Mouse (Mus musculus) yolk sac, embryonic 10.5 days (tissue): ENCODE data around the gene Nup85.
A peak's percentile ranks its signal among the peaks of the same experiment; 100 is the strongest.

Experiments
- DNase-seq: peaks from one replicate; pipeline ENCODE4 v3.0.0-alpha.2; 2017; ENCODE audit warnings: low spot score

The Nup85 gene

DNA sequence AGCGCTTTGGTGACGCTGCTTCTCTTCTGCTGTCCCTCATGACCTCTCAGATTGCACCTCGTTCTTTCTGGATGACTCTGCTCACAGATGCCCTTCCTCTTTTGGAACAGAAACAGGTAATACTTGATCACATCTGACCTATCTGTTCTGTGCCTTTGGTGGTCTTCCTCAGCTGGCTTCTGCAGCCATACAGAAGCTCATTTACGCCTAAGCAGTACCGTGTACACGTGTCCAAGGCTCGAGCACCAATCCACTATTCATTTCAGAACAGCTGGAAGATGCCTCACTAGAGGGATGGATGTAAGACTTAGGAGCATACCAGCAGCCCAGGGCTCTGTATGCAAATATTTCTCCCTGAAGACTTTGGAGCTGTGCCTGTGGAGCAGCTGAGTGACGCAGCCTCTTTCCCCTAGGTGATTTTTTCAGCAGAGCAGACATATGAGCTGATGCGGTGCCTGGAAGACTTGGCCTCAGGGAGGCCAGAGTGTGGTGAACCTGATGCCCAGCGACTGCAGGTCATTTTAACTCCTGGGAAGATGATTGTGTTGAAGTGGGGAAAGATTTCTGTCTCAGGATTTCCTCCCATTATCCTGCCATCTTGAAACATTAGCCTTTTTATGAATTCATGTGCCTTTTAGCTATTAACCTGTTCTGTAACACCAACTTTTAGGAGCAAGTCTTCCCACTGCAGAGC, 18.8 kb downstream of the Nup85 start:
- DNase-seq: no peak

GRCm38 (mm10) chr11:115584376-115585073, 20.3 kb downstream of the Nup85 start:
- DNase-seq: no peak

DNA sequence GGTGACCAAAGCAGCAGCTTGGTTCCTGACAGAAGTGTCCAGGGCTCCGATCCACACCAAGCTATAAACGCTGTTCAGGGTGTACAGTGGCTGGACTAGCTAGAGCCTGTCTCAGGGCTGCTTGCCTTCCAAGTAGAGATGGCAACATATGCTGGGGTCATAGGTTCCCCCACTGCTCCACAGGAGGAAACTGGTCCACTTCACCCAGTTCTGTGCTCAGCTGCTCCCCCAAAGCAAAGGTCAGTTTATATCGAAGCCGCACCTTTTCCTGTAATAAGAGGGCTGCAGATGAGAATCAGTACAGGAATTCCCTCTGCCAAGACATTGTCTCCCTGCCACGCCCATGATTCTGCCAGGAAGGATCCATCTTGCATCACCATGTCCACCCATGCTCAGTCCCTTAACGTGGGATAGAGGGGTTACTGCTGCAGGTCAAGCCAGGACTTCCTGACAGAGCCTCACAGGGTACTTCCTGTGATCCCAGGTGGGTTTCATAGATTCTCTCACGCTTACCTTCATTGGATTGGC, 21.4 kb downstream of the Nup85 start:
- DNase-seq: no peak

DNA sequence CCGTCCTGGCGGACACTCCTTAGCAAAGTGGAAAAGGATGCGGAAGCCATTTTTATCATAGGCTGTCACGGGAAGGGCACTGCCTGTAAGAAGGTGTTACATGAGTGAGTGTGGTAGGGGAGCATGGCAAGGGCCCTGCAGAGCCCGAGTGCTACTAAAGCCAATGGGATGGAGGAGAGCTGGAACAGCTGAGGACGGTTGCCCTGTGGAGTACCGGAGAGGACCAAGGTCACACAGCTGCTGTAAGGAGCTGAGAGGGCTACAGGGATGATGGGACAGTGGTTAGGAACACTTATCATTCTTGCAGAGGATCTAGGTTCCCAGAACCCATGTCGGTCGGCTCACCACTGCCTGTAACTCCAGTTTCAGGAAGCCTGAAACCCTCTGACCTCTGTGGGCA, 22.2 kb downstream of the Nup85 start:
- DNase-seq: no peak

DNA sequence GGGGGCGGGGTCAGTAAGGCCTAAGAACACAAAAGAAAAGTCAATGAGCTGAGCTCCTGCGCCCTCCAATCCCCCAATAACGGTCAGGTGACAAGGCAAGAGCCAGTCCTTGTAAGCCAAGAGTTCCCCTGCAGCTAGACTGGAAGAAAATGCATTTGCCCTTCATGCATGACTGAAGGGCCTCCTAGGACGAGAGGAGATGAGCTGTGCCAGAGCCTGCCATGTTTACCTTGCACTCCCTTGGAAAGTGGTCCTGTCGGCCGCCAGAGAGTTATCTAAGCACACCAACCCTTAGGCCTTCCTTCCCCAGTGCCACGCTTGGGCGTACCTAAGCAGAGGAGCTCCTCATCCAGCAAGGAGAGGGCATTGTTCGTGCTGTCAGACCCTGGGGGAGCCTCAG, 23.8 kb downstream of the Nup85 start:
- DNase-seq: no peak

DNA sequence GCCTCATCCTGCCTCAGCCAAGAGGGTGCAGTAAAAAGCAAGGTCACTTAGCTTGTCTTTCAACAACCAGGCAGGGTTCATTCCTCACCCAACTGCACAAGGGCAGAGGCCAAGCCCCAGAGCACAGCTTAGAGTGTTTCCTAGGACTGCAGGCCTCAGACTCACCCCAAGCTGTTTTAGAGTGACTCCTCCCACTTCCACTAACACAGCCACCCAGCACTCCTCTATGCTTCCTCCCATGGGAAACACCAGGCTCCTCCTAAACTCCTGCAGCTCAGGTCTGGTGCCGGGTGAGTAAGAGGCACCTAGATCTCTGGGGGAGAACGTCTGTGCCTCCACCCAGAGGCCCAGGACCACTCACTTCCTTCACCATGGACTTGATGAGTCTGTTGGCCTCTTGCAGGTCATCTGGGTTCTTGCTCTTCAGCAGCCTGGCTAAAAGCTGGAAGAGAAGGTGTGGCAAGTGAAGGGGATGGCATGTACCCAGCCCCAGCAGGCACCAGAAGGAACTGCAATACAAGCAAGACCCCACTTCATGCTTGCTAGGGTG, 26.4 kb downstream of the Nup85 start:
- DNase-seq: no peak

GRCm38 (mm10) chr11:115595209-115595608, 31.0 kb downstream of the Nup85 start:
- DNase-seq: no peak

DNA sequence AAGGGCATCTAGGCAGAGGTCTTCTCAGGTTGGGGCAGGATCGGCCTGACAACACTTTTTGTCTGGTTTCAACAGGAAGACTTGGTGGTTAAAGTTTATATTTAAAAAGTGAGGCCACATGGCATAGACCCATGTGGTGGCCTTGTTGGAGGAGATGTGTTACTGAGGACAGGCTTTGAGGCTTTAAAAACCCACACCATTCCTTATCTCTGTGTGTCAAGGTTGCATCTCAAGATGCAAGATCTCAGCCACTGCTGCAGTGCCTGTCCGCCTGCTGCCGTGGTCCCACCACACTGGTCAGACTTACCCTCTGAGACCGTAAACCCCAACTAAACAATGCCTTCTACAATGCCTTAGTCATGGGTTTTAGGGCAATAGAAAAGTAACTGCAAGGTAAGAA, 34.1 kb downstream of the Nup85 start:
- DNase-seq: no peak

DNA sequence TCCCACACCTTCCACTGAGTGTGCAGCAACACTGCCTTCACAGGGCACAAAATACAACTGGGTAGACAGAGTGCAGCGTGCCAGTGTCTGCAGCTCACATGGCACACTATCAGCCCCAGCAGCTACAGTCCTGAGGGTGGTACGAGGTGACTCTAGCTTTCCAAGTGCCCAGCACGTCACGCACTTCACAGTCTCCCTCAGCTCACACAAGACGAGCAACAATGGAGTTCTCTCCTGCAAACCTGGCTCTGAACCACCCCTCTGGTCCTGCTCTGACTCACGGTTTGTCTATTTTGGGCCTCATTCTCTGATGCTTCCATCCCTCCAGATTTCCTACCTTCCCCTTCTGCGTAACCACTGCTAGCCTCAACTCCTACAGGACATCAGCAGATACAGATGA, 35.5 kb downstream of the Nup85 start:
- no peak for DNase-seq

DNA sequence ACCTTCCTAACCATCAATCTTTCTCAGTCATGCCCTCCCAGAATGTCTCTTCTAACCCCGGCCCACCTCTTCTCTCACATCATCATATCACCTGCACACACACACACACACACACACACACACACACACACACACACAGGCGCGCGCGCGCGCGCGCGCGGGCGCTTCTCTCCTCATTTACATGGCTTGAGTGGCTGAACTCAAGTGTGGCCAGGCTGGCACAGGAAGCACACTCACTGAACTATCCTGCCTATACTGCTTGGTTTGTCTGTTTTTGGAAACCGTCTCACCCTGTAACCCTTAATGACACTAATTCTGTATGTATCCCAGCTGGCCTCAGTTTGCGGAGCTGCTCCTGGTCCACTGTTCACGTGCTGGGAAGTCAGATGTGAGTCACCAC, 36.5 kb downstream of the Nup85 start:
- no peak for DNase-seq

GRCm38 (mm10) chr11:115601174-115601573, 36.9 kb downstream of the Nup85 start:
- DNase-seq: no peak

GRCm38 (mm10) chr11:115603128-115603475, 38.9 kb downstream of the Nup85 start:
- no peak for DNase-seq

DNA sequence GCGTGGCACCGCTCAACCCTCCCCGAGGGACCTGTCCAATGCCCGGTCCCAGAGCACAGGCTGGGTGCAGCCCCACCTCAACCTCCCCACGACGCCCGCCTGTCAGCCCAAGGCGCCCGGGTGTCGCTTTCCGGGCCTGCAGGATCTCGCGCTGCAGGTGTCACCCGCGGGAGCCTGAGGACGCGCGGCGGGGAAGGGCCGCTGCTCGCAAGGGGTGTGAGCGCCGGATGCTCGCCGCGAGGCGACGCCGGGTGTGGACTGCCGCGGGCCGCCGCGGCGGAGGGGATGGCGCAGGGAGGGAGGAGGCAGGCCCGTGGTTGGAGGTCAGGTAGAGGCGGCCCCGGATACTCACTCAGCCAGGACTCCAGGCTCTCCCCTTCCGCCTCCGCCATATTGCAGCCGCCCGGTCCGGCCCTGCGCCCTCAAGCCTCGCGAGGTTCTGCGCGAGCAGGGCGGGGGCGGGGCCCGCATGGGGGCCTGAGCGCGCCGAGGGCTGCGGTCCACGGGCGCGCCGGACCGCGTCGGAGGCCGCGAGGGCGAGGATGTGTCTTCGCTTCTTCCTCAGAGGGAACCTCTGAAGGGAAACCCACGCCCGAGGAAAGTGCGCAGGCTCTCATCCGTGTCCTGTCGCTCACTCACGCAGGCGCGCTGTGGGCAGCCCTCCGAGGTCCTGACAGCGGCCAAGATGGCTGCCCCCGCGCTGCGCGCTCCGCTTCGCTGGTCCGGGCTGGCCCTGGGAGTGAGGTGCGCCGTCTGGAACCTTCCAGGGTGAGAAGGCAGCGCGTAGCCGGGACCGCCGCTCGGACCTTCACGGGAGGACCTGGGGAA, 39.5 kb downstream of the Nup85 start, which contains the start of the genes Mrps7 and Gga3:
Gene Mrps7, plus strand, starts transcription at position 450 of the 828 bp plus-strand sequence.
Gene Gga3, minus strand, starts transcription at position 576 of the 828 bp plus-strand sequence.
- DNase-seq: peak; percentile 89

DNA sequence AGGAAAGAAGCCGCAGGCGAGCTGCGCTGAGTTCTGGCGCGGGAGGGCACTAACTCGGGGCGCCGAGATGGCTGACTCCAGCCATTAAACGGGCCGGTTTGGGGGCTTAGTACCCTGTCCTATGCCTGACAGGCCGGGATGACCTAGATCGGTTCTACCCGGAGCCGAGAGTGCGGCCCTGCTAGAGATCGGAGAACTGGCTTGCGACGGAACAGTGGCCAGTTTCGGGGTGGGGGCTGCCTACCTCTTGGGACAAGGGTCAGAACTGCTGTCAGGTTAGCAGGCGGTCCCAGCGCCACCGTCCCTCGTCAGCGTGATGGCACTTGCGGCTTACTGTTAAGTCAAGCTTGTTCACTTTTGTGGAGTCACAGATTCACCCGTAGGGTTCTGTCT, 40.1 kb downstream of the Nup85 start:
- no peak for DNase-seq

- no peak for DNase-seq
Observed at GRCm38 (mm10) chr11:115606733-115607132, 42.5 kb downstream of the Nup85 start.

- no peak for DNase-seq
Observed at GRCm38 (mm10) chr11:115608421-115609399, 44.5 kb downstream of the Nup85 start.

GRCm38 (mm10) chr11:115609576-115609975, 45.3 kb downstream of the Nup85 start:
- DNase-seq: no peak

- DNase-seq: no peak
Observed at GRCm38 (mm10) chr11:115611173-115611572, 46.9 kb downstream of the Nup85 start.

DNA sequence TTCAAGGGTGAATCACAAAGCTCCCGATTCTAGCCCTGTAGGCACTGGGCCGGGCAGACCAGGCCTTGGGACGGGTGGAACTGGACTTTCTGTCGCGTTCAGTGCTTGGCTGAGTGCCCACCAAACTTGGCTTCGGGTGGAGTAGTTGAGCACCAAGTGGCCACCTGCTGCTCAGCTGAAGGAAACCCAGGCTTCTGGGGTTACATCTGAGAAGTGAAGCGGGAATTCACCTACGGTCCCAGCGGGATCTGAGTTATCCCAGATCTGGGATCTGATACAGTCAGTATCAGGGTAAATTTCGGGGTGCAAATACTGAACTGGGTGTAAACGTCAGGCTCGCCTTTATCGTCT, 47.8 kb downstream of the Nup85 start:
- no peak for DNase-seq

GRCm38 (mm10) chr11:115612410-115613137, 48.3 kb downstream of the Nup85 start, which contains the start of gene Mif4gd:
Gene Mif4gd (minus strand): TSS chr11:115612969.
- peak; percentile 95 for DNase-seq
